Mouse (Mus musculus): ENCODE data around the gene Krtap21-1.

The Krtap21-1 gene

GRCm38 (mm10) chr16:89403768-89404167 lies at the start of gene Krtap21-1:
Gene Krtap21-1, minus strand, starts transcription at chr16:89403868.
- DNase-seq = no peak

- DNase-seq = no peak
These were observed 25.9 kb upstream of the Krtap21-1 start for GRCm38 (mm10) chr16:89429586-89429985.

- DNase-seq = no peak
These were observed 21.6 kb upstream of the Krtap21-1 start for GRCm38 (mm10) chr16:89425310-89425709.

GRCm38 (mm10) chr16:89420011-89420410 lies 16.3 kb upstream of the Krtap21-1 start, which contains the start of gene Krtap6-2:
Gene Krtap6-2, minus strand, starts transcription at chr16:89420111.
- no peak for DNase-seq

GRCm38 (mm10) chr16:89416311-89416710 lies 12.6 kb upstream of the Krtap21-1 start:
- no peak for DNase-seq

GRCm38 (mm10) chr16:89410345-89411068 lies 6.8 kb upstream of the Krtap21-1 start:
- no peak for DNase-seq

- no peak for DNase-seq
These were observed 30.8 kb downstream of the Krtap21-1 start for GRCm38 (mm10) chr16:89372734-89373461.
